In genomic region chr6:18748859-18749258, GRCm38 (mm10) we compare ENCODE assay signal across 16 mouse cellular contexts.
A peak's percentile ranks its signal among the peaks of the same experiment; 100 is the strongest.
DNase-seq lines count a peak whose midpoint lies in the region; ATAC-seq and TF ChIP-seq lines count a peak whose summit lies in the region.
"Had no signal": no experiment of that assay in that cellular context is flagged by ENCODE, and none has a peak within 500 bp of the region (broad histone marks: within the 10 kb centered on the region; RNA-seq: fewer than 3 reads in every experiment).

No protein-coding gene starts in this region.

- TF ChIP-seq POLR2A in heart, adult 2 months (IDR thresholded peaks at IDR 0.05; ENCODE audit: insufficient read depth, low read depth, low read length): no peak

- 46% methylated on average over 2 of the region's 2 CpGs for WGBS in embryonic facial prominence, embryonic 12.5 days
- 85% methylated on average over 2 of the region's 2 CpGs for WGBS in heart, adult 2 months

- H3K9ac ChIP-seq in embryonic facial prominence, embryonic 12.5 days: no peak overlapping the region
- no peak overlapping the region for H3K9ac ChIP-seq in heart, adult 2 months (ENCODE audit: low read depth, low read length)
- H3K9ac ChIP-seq: kidney, embryonic 15.5 days had no signal

- no peak overlapping the region for H3K4me2 ChIP-seq in embryonic facial prominence, embryonic 12.5 days (replicated peaks)
- H3K4me2 ChIP-seq: kidney, embryonic 15.5 days had no signal

- H3K27me3 ChIP-seq in embryonic facial prominence, embryonic 12.5 days: no peaks in the 10 kb centered on the region
- H3K27me3 ChIP-seq in heart, adult 2 months (ENCODE audit: control insufficient read depth, insufficient read depth, low read length): no peaks in the 10 kb centered on the region
- H3K27me3 ChIP-seq: kidney, embryonic 15.5 days had no signal

- no peaks in the 10 kb centered on the region for H3K36me3 ChIP-seq in embryonic facial prominence, embryonic 12.5 days
- H3K36me3 ChIP-seq in heart, adult 2 months (ENCODE audit: control insufficient read depth, insufficient read depth, low read length): no peaks in the 10 kb centered on the region
- H3K36me3 ChIP-seq: kidney, embryonic 15.5 days had no signal

- TF ChIP-seq CTCF in layer of hippocampus, adult 2 months (conservative IDR thresholded peaks at IDR 0.05): no peak
- no peak for TF ChIP-seq CTCF in heart, adult 2 months (IDR thresholded peaks at IDR 0.05)

- peak; percentile 64; the same call in 1 of the 2 replicates for ATAC-seq in embryonic facial prominence, embryonic 12.5 days (ENCODE audit: insufficient number of reproducible peaks, insufficient read depth, low FRiP score, low TSS enrichment)
- ATAC-seq: activated CD4-positive, CD25-positive, alpha-beta regulatory T cell, adult 4 months; CD4-positive, CD25-positive, alpha-beta regulatory T cell, adult 4 months had no signal

- intact Hi-C loops in heart, adult 2 months (cut with DNase I): no loop called here

- H3K4me3 ChIP-seq in layer of hippocampus, adult 2 months: no peak overlapping the region
- H3K4me3 ChIP-seq in embryonic facial prominence, embryonic 12.5 days: no peak overlapping the region
- no peak overlapping the region for H3K4me3 ChIP-seq in heart, adult 2 months
- H3K4me3 ChIP-seq: erythroblast, embryonic 14.5 days; kidney, embryonic 15.5 days had no signal

- DNase-seq in layer of hippocampus, adult 2 months (ENCODE audit: low spot score in 2 of 2): peak; percentile 57 to 58
- no peak for DNase-seq in layer of hippocampus, postnatal 25 days (ENCODE audit: extremely low spot score in 1 of 2, low spot score in 1 of 2)
- DNase-seq in layer of hippocampus, adult 8-10 months (ENCODE audit: low spot score in 2 of 2): peak; percentile 22 to 39
- DNase-seq in right cerebral cortex, adult 2 months (ENCODE audit: low spot score in 2 of 2): peak; percentile 48 to 49
- no peak for DNase-seq in testis, postnatal 14 days (ENCODE audit: low spot score)
- DNase-seq in cerebellum, postnatal 10 days: no peak
- DNase-seq in heart, adult 2 months: no peak
- DNase-seq: cerebellum, adult 9-10 months; heart, postnatal 10 days; lung, adult 2 months had no signal

- H3K9me3 ChIP-seq in embryonic facial prominence, embryonic 12.5 days: no peaks in the 10 kb centered on the region
- H3K9me3 ChIP-seq: kidney, embryonic 15.5 days had no signal

- no peak for TF ChIP-seq EP300 in heart, adult 2 months (IDR thresholded peaks at IDR 0.05; ENCODE audit: insufficient read depth, low read depth, low read length)

- no peaks in the 10 kb centered on the region for H3K79me2 ChIP-seq in heart, adult 2 months (replicated peaks; ENCODE audit: control insufficient read depth, insufficient read depth, low read length)

- H3K27ac ChIP-seq in layer of hippocampus, adult 2 months: peak overlapping the region; percentile 73
- H3K27ac ChIP-seq in embryonic facial prominence, embryonic 12.5 days: 0 out of 2 replicates have a peak overlapping the region, but pooled peaks have one; percentile 42
- no peak overlapping the region for H3K27ac ChIP-seq in heart, adult 2 months
- H3K27ac ChIP-seq: kidney, embryonic 15.5 days; stomach, postnatal 0 days had no signal

- H3K4me1 ChIP-seq in embryonic facial prominence, embryonic 12.5 days: no peaks in the 10 kb centered on the region
- no peaks in the 10 kb centered on the region for H3K4me1 ChIP-seq in heart, adult 2 months (ENCODE audit: control insufficient read depth, insufficient read depth, low read length)
- H3K4me1 ChIP-seq: kidney, embryonic 15.5 days had no signal

Comparison
In these comparisons a context has a peak if more than half of its experiments do, and no peak if none do; other contexts are left out.
1. DNase-seq: peak in layer of hippocampus, adult 2 months (2 of 2), layer of hippocampus, adult 8-10 months (2 of 2) and right cerebral cortex, adult 2 months (2 of 2); none in layer of hippocampus, postnatal 25 days (0 of 2), testis, postnatal 14 days (single experiment), cerebellum, postnatal 10 days (0 of 2) and heart, adult 2 months (0 of 2).